Mouse (Mus musculus): ENCODE results near the gene Ddx1.

DNA sequence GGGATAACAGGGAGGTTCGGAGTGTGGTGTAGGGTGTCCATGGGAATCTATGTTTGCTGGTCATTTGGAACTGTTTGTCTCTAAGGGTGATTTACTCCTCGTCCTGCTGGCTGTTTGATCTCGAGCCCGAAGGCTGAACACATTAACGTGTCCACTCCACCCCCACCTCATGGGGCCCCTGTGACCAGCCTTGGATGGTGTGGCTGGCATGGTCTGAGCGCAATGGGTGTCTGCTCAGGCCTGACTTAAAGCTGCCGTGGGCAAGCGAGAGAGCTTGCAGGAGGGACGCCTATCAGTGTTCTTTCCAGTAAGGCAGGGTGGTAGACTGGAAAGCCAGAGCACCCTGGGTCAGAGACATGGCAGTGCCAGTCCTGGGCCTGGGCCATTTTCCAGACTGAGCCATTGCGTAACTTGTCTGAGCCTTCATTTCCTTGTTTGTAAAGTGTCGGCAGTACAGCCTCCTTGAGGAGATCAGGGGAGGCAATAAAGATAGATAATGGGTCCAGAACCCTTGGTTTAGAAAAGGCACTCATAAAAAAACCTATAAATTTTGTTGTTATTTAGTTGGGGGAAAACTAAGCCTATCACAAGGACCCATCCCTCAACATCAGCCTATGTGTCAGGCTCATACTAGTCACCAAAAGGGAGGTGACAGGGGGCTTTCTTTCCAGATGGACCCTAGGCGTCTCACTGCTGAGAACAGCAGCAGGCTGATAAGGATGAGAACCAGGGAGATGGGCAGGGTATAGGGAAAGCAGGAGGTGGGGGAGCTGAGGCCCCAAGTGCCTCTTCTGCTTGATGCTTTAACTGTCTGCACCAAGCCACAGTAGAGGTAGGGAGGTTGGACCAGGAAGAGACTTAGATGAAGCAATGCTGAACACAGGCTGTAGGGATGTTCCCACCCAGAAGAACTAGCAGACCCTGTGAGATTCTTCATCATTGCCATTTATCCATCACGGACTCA lies 49.4 kb downstream of the Ddx1 start:
- TF ChIP-seq CTCF (conservative IDR thresholded peaks at IDR 0.05; ENCODE audit: insufficient read depth, insufficient read length, low read depth, low read length) (no peak), POLR2A (IDR thresholded peaks at IDR 0.05; ENCODE audit: low read depth, low read length) (no peak)
